Mouse (Mus musculus) megakaryocyte, embryonic 14.5 days (primary cell): ENCODE results near the gene Etv6. TPM values are rescaled to one million over a fixed set of nuclear protein-coding genes. Genes with fewer than 3 reads are reported as not detected.

ENCODE experiments used
- H3K27me3 ChIP-seq: replicated peaks from 2 replicates; pipeline ENCODE3; 2012; ENCODE audit warnings: inconsistent platforms
- H3K36me3 ChIP-seq: replicated peaks from 2 replicates; pipeline ENCODE3; 2012; ENCODE audit warnings: low read length, inconsistent platforms, mixed read lengths
- H3K4me1 ChIP-seq: 2 replicates; pipeline ENCODE4 v1.6.1; 2012; ENCODE audit warnings: inconsistent platforms
- H3K4me3 ChIP-seq: replicated peaks from 2 replicates; pipeline ENCODE3; 2012; ENCODE audit warnings: moderate library complexity, mild to moderate bottlenecking, inconsistent platforms
- H3K9me3 ChIP-seq: 2 replicates; pipeline ENCODE4 v1.6.1; 2012; ENCODE audit warnings: inconsistent platforms
- FLI1 ChIP-seq: IDR thresholded peaks from 2 replicates; pipeline ENCODE4 v1.6.1; 2012; ENCODE audit warnings: low read length, inconsistent platforms, mixed read lengths
- GATA1 ChIP-seq: IDR thresholded peaks from 3 replicates; pipeline ENCODE4 v1.6.1; 2012; ENCODE audit warnings: mixed read lengths, low read length, inconsistent platforms, borderline replicate concordance
- polyA plus RNA-seq: library from polyadenylated mRNA; stranded (reverse); fragments of >175 nt; gene quantifications from 2 replicates; pipeline ENCODE4 v1.2.3, GENCODE M21; 2012; ENCODE audit warnings: low replicate concordance; ENCODE audit not compliant: insufficient read depth

Etv6 gene
- polyA plus RNA-seq, 1 experiment: 152 TPM

DNA sequence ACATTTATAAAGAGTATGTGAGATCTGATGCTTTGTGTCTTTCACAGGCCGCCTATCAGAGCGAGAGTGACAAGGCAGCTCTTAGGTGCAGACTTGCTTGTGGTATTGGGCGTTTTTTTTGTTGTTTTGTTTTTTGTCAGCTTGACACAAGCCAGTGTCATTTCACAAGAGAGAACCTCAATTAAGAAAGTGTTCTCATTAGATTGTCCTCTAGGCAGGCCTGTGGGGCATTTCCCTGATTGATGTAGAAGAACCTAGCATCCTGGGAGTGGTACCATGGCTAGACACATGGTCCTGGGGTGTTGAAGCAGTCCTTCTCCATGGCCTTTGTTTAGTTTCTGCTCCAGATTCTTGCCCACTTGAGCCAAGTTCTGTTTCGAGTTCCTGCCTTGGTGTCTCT lies 31.5 kb downstream of the Etv6 start:
- no peak overlapping the region for H3K4me3 ChIP-seq
- peaks cover 89% of the 10 kb centered on the region for H3K36me3 ChIP-seq
- H3K4me1 ChIP-seq: peaks cover 96% of the 10 kb centered on the region
- no peaks in the 10 kb centered on the region for H3K27me3 ChIP-seq
- TF ChIP-seq GATA1 (no peak), FLI1 (no peak)
- no peaks in the 10 kb centered on the region for H3K9me3 ChIP-seq

DNA sequence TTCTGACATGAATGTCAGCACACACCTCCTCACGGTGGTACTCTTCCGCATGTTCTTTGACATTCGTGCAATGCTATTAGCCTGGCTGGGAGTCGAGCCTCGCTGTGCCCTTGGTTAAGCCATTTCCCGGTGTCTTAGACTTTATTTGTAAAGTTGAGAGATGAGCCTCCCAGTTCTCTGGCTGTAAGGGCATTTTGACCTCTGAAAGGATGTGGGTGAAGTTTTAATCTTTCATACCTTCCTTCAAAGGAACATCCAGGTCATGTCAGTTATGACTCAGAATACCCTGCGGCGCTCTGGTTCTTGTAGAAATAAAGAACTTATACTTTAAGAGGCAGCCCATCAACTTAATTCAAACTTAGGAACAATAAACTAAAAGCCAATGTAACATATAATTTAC lies 32.0 kb downstream of the Etv6 start:
- no peak for TF ChIP-seq GATA1
- TF ChIP-seq FLI1: no peak
- Histone ChIP-seq H3K4me1 (peaks cover 96% of the 10 kb centered on the region), H3K36me3 (peaks cover 88% of the 10 kb centered on the region), H3K9me3 (no peaks in the 10 kb centered on the region), H3K27me3 (no peaks in the 10 kb centered on the region), H3K4me3 (no peak overlapping the region)

DNA sequence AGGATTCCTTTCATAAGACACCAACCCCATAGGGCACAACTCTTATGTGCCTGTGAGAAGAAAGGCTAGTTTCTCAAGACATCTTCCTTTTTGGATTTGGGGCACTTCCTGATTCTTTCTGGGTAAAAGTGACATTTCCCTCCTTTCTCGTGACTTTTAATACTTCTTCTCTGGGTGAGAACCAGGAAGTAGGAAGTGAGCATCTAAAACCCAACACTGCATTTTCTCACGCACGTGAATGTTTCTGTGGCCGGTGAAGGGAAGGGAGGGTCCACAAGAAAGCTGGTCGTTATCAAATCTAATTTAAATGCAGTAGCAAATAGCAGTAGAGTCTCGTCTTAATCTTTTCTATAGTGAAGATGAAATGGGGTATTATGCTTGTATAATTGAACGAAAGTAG lies 36.9 kb downstream of the Etv6 start:
- no peak overlapping the region for H3K4me3 ChIP-seq
- H3K36me3 ChIP-seq: peaks cover 93% of the 10 kb centered on the region
- H3K27me3 ChIP-seq: no peaks in the 10 kb centered on the region
- no peaks in the 10 kb centered on the region for H3K9me3 ChIP-seq
- TF ChIP-seq GATA1 (no peak), FLI1 (no peak)
- H3K4me1 ChIP-seq: peaks cover 94% of the 10 kb centered on the region

DNA sequence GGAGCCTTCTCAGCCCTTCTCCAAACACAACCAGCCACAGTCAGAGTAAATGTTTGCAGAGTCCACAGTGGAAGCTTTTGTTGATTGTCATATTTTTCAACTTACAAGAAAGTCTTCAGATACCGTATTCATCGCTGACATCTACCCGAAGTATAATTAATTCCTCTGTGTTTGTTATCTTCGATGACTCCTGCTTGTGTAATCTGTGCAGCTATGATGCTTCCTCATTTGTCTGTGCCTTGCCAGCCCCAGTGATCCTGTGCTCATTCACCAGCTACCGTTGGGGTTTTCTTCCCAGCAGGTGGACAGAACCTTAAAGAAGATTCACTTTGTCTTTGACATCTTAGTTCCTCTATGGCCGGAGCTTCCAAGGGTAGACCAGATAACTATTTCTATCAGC lies 37.4 kb downstream of the Etv6 start:
- Histone ChIP-seq H3K4me3 (no peak overlapping the region), H3K4me1 (peaks cover 94% of the 10 kb centered on the region), H3K9me3 (no peaks in the 10 kb centered on the region), H3K27me3 (no peaks in the 10 kb centered on the region), H3K36me3 (peaks cover 93% of the 10 kb centered on the region)
- TF ChIP-seq GATA1 (no peak), FLI1 (no peak)

DNA sequence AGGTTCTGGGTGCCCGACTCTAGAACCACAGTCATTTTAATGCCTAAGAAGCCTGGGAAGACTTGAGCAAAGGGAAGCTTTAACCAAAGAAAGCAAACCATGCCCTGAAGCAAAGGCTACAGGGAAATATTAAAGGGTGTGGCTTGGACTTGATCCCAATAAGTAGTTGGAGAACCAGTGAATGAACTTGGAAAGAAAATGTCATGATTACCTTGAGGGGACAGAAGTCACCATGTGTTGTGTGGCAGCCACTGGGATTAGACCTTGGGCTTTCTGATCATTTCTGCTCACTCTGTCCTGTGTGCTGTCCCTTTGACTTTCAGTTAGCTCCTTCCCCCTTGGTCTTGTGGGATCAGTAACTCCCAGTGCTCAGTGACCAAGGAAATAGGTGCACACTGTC lies 38.9 kb downstream of the Etv6 start:
- TF ChIP-seq GATA1: no peak
- no peak for TF ChIP-seq FLI1
- Histone ChIP-seq H3K4me1 (peaks cover 94% of the 10 kb centered on the region), H3K9me3 (no peaks in the 10 kb centered on the region), H3K27me3 (no peaks in the 10 kb centered on the region), H3K36me3 (peaks cover 93% of the 10 kb centered on the region), H3K4me3 (no peak overlapping the region)

DNA sequence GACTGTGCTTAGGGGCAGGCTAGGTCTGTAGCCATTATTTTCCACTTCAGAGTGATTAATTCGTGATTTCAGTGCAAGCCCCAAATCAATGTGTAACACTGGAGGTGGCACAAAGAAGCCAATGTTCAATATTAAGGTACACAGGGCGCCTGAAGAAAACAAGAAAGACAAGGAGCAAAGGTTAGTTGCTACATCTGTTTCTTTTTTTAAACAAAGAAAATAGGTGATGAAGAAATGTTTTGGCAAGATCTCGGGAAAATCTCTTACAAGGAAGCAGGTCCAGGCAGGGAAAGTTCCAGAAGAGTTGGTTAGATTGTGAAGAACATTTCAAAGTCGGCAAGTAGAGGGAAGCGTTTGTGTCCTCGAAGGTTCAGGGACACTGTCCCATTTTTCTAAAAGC lies 39.5 kb downstream of the Etv6 start:
- H3K36me3 ChIP-seq: peaks cover 89% of the 10 kb centered on the region
- peaks cover 92% of the 10 kb centered on the region for H3K4me1 ChIP-seq
- no peak overlapping the region for H3K4me3 ChIP-seq
- TF ChIP-seq GATA1 (no peak), FLI1 (no peak)
- no peaks in the 10 kb centered on the region for H3K27me3 ChIP-seq
- H3K9me3 ChIP-seq: no peaks in the 10 kb centered on the region

DNA sequence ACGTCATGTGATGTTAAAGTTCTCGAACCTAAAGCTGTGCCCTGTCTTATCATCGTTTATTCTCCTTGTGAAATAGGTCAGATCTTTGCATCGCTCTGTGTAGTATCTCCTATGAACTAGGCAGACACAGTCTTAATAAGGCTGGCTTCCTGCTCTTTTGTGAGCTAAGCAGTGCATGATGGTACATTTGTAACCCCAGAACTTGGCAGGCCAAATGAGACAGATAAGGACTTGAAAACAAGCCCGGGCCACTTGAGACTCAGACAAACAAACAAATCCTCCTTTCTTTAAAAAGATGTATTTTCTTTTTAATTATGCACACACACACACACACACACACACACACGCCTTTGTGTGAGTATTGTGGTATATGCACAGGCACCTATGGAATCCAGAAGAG lies 42.5 kb downstream of the Etv6 start:
- Histone ChIP-seq H3K4me1 (peaks cover 92% of the 10 kb centered on the region), H3K9me3 (no peaks in the 10 kb centered on the region), H3K27me3 (no peaks in the 10 kb centered on the region), H3K4me3 (no peak overlapping the region), H3K36me3 (peaks cover 82% of the 10 kb centered on the region)
- TF ChIP-seq GATA1: no peak
- no peak for TF ChIP-seq FLI1

DNA sequence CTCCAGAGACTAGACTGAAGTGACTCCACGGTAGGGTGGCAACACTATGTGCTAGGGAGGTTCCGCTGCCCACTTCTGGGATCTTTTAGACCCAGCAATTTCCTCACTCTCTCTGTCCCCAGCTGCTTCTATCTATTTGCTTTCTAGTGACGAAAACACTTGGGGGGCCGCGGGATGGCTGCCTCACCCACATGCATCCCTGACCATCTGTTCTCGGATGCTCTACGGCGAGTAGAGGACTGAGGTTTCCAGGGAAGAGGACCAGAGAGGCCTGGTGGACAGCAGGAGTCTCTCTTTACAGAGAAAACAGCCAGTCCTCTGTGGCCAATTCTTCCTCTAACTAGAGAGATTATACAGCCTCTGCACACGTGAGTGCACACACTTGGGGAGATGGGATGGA lies 43.6 kb downstream of the Etv6 start:
- H3K27me3 ChIP-seq: no peaks in the 10 kb centered on the region
- no peak overlapping the region for H3K4me3 ChIP-seq
- no peaks in the 10 kb centered on the region for H3K9me3 ChIP-seq
- TF ChIP-seq GATA1 (no peak), FLI1 (no peak)
- peaks cover 77% of the 10 kb centered on the region for H3K36me3 ChIP-seq
- peaks cover 92% of the 10 kb centered on the region for H3K4me1 ChIP-seq

DNA sequence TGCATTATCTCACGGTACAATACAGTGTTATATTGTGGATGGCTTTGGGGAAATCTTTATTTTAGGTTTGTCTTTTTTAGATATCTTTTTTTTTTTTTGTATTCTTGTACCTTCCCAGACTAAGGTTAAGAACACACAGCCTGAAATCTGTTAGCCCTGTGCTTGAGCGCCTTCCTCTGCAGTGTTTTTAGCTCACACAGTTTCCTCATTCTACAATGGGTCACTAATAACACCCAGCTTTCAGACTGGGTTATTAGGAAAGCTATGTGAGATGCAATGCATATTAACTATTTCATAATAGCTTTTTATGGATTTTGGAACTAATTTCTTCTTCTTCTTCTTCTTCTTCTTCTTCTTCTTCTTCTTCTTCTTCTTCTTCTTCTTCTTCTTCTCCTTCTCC lies 44.1 kb downstream of the Etv6 start:
- Histone ChIP-seq H3K27me3 (no peaks in the 10 kb centered on the region), H3K9me3 (no peaks in the 10 kb centered on the region), H3K4me1 (peaks cover 91% of the 10 kb centered on the region), H3K4me3 (no peak overlapping the region), H3K36me3 (peaks cover 75% of the 10 kb centered on the region)
- no peak for TF ChIP-seq FLI1
- no peak for TF ChIP-seq GATA1

DNA sequence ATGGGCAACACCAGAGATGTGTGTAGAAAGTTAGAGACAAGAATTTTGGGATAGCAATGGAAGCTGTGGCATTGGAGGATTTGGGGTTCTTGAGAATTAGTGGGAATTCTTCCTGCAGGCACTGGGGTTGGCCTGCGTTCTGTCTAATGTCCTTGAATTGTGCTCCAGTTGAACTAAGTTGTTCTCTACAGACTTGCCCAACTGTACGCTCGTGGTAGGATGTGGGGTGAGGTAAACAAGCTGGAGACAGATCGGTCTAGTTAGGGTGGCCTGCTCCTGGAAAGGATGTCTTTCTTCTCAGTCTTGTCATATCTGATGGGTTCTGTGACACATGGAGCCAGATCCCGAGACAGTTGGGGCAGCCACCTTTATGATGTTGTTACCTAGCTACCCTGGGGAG lies 45.4 kb downstream of the Etv6 start:
- no peaks in the 10 kb centered on the region for H3K9me3 ChIP-seq
- peaks cover 93% of the 10 kb centered on the region for H3K4me1 ChIP-seq

DNA sequence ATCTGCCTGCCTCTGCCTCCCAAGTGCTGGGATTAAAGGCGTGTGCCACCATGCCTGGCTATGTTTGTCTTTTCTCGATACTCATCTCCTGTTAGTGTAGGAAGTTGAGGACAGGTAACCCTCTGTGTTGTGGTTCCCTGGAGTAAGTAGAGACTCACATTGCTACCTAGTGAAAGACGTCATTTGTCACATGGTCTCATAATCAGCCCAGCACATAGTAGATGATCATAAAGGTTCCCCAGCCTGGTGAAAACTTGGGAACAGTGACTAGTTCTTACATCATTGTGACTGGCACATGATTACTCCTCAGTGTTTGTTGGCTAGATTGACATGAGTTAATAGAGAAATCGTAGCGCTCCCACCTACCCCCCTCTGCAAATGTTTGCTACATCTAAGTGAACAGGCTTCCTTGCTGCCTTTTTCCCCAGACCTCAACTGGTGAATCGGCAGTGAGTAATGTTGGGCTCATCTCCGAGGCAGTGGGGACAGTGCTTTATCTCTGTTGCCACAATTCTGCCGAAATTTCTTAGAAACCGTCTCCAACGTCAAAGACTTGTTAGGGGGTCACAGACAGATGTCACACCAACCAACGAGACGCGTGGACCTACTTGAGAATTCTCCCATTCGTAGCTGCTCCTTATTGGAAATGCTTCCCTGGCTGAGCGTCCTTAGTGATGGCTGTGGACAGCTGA lies 46.9 kb downstream of the Etv6 start:
- peaks cover 75% of the 10 kb centered on the region for H3K36me3 ChIP-seq
- no peaks in the 10 kb centered on the region for H3K9me3 ChIP-seq
- peaks cover 93% of the 10 kb centered on the region for H3K4me1 ChIP-seq
- H3K27me3 ChIP-seq: no peaks in the 10 kb centered on the region
- TF ChIP-seq GATA1: no peak
- no peak for TF ChIP-seq FLI1
- peak overlapping the region; percentile 84 for H3K4me3 ChIP-seq

More for the DNA sequence above, 45.4 kb downstream of the Etv6 start:
- TF ChIP-seq GATA1: no peak
- TF ChIP-seq FLI1: no peak
- Histone ChIP-seq H3K36me3 (peaks cover 73% of the 10 kb centered on the region), H3K4me3 (no peak overlapping the region), H3K27me3 (no peaks in the 10 kb centered on the region)
